Mouse (Mus musculus) hindlimb bud, embryonic 11.5 days (tissue): ENCODE results near the gene Car2.

Experiments used
- DNase-seq: peaks from one replicate; pipeline ENCODE4 v3.0.0-alpha.2; 2012; ENCODE audit warnings: low read depth, low spot score; ENCODE audit errors: extremely low spot score

The Car2 gene

GRCm38 (mm10) chr3:14877251-14877909 is 8.7 kb upstream of the Car2 start:
- no peak for DNase-seq

- DNase-seq: no peak
These were observed 7.3 kb upstream of the Car2 start for GRCm38 (mm10) chr3:14878749-14879223.

- DNase-seq: no peak
These were observed 6.8 kb upstream of the Car2 start for GRCm38 (mm10) chr3:14879293-14879692.

GRCm38 (mm10) chr3:14880277-14880676 is 5.8 kb upstream of the Car2 start:
- no peak for DNase-seq

GRCm38 (mm10) chr3:14882005-14882404 is 4.1 kb upstream of the Car2 start:
- DNase-seq: no peak

- DNase-seq: no peak
These were observed 3.3 kb upstream of the Car2 start for GRCm38 (mm10) chr3:14882756-14883155.

- DNase-seq: no peak
These were observed 1.2 kb upstream of the Car2 start for GRCm38 (mm10) chr3:14884826-14885225.

- DNase-seq: no peak
These were observed 1.1 kb downstream of the Car2 start for GRCm38 (mm10) chr3:14887134-14887666.

GRCm38 (mm10) chr3:14887686-14888295 is 1.7 kb downstream of the Car2 start:
- no peak for DNase-seq

- DNase-seq: no peak
These were observed 2.5 kb downstream of the Car2 start for GRCm38 (mm10) chr3:14888549-14888948.

- DNase-seq: no peak
These were observed 3.0 kb downstream of the Car2 start for GRCm38 (mm10) chr3:14889085-14889484.

GRCm38 (mm10) chr3:14889716-14890409 is 3.8 kb downstream of the Car2 start:
- DNase-seq: no peak

- no peak for DNase-seq
These were observed 6.9 kb downstream of the Car2 start for GRCm38 (mm10) chr3:14892991-14893390.

GRCm38 (mm10) chr3:14893700-14894099 is 7.6 kb downstream of the Car2 start:
- DNase-seq: no peak

- DNase-seq: no peak
These were observed 9.3 kb downstream of the Car2 start for GRCm38 (mm10) chr3:14895333-14895732.

GRCm38 (mm10) chr3:14897770-14898169 is 11.7 kb downstream of the Car2 start:
- DNase-seq: no peak

GRCm38 (mm10) chr3:14903380-14903779 is 17.3 kb downstream of the Car2 start:
- DNase-seq: no peak

GRCm38 (mm10) chr3:14904165-14904564 is 18.1 kb downstream of the Car2 start:
- no peak for DNase-seq

- no peak for DNase-seq
These were observed 21.2 kb downstream of the Car2 start for GRCm38 (mm10) chr3:14907271-14907670.

- no peak for DNase-seq
These were observed 26.0 kb downstream of the Car2 start for GRCm38 (mm10) chr3:14911992-14912582.

- no peak for DNase-seq
These were observed 27.7 kb downstream of the Car2 start for GRCm38 (mm10) chr3:14913774-14914173.
